Mouse (Mus musculus) intestine, embryonic 16.5 days (tissue): Measurements from ENCODE around the gene Kif26b. TPM values are rescaled to one million over a fixed set of nuclear protein-coding genes. Genes with fewer than 3 reads are reported as not detected.

ENCODE experiments used
- ATAC-seq: fragments of 200-750 bp; cut with Nextera tagmentation; 2 replicates; pipeline ENCODE4 v1.8.0; 2017; ENCODE audit warnings: moderate TSS enrichment, moderate library complexity
- H3K27ac ChIP-seq: fragments of 300-500 bp; sonication (generic); 2 replicates; pipeline ENCODE4 v1.5.1; 2014; ENCODE audit warnings: mild to moderate bottlenecking, low read length
- H3K27me3 ChIP-seq: fragments of 300-500 bp; sonication (generic); replicated peaks from 2 replicates; pipeline ENCODE4 v1.6.1; 2014; ENCODE audit warnings: low read length, control low read depth, mixed read lengths; ENCODE audit not compliant: control insufficient read depth, insufficient read depth
- H3K36me3 ChIP-seq: fragments of 300-500 bp; sonication (generic); 2 replicates; pipeline ENCODE4 v1.6.1; 2014; ENCODE audit warnings: low read length, control low read depth; ENCODE audit not compliant: control insufficient read depth, insufficient read depth
- H3K4me1 ChIP-seq: fragments of 300-500 bp; sonication (generic); 2 replicates; pipeline ENCODE4 v1.6.1; 2014; ENCODE audit warnings: low read length, control low read depth, mixed read lengths; ENCODE audit not compliant: control insufficient read depth, insufficient read depth
- H3K4me2 ChIP-seq: fragments of 300-500 bp; sonication (generic); 2 replicates; pipeline ENCODE4 v1.6.1; 2014; ENCODE audit warnings: low read depth, low read length, control low read depth
- H3K4me3 ChIP-seq: fragments of 300-500 bp; sonication (generic); 2 replicates; pipeline ENCODE4 v1.5.1; 2014; ENCODE audit warnings: mild to moderate bottlenecking, low read length
- H3K9ac ChIP-seq: fragments of 300-500 bp; sonication (generic); 2 replicates; pipeline ENCODE4 v1.6.1; 2014; ENCODE audit warnings: low read depth, low read length
- H3K9me3 ChIP-seq: fragments of 300-500 bp; sonication (generic); 2 replicates; pipeline ENCODE4 v1.6.1; 2016; ENCODE audit warnings: low read length, control low read depth; ENCODE audit not compliant: control insufficient read depth
- WGBS: fragments of 180-500 bp; shearing (Covaris S2); extraction: QIAGEN DNeasy Blood & Tissue Kit; methylation state at CpG from one replicate; pipeline ENCODE4 v1.1.7; 2014; 5-methylcytosine and 5-hydroxymethylcytosine counted together
- polyA plus RNA-seq: library from polyadenylated mRNA; unstranded; fragments of >200 nt; fragmentation: Nextera tagmentation; extraction: Ambion mirVana; gene quantifications from 2 replicates; pipeline ENCODE4 v1.2.1, GENCODE M21; 2015

The Kif26b gene
- polyA plus RNA-seq, 1 experiment from 2014 or later: 1.5 TPM

DNA sequence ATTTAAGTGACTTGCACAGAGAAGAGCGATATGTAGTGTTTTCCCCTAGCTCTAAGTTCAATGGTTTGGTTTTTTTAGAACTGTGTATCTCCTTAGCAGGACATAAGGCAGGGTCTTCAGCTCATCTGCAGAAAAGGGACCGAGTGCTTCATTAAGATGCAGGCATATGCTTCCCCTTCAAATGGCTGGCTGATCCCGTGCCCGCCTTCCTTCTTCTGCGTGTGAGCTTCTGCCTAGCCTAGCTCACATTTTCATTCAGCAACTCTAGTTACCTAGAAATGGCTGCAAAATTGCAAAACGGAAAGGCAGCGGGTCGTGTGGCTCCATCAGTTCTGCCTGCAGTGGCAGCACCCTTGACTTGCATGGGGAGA, 332.5 kb downstream of the Kif26b start:
- Histone ChIP-seq H3K4me2 (no peak overlapping the region), H3K27ac (no peak overlapping the region), H3K4me3 (no peak overlapping the region), H3K27me3 (no peaks in the 10 kb centered on the region), H3K4me1 (no peaks in the 10 kb centered on the region), H3K36me3 (no peaks in the 10 kb centered on the region), H3K9ac (no peak overlapping the region), H3K9me3 (no peaks in the 10 kb centered on the region)
- ATAC-seq: no peak
- 78% methylated on average over 8 of the region's 8 CpGs for WGBS

DNA sequence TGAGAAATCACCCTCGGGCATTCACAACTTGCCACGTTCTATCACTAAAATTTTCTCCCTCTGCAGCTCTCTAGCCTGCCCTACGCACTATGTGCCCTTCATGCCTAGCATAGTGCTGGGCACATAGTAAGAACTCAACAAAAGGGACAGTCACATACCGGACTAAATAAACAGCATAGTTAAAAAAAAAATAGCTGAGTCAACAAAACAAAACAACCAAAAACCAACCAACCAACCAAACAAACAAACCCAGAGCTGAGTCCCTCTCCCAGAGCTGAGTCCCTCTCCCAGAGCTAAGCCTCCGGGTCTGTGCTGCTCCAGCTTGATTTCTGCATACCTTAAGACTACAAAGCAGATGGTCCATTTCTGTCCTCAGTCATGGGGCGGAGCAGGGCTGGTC, 334.8 kb downstream of the Kif26b start:
- Histone ChIP-seq H3K9ac (no peak overlapping the region), H3K36me3 (no peaks in the 10 kb centered on the region), H3K4me2 (no peak overlapping the region), H3K9me3 (no peaks in the 10 kb centered on the region), H3K4me3 (no peak overlapping the region), H3K27ac (no peak overlapping the region), H3K4me1 (no peaks in the 10 kb centered on the region), H3K27me3 (no peaks in the 10 kb centered on the region)
- ATAC-seq: no peak
- 84% methylated on average over 6 of the region's 6 CpGs for WGBS

DNA sequence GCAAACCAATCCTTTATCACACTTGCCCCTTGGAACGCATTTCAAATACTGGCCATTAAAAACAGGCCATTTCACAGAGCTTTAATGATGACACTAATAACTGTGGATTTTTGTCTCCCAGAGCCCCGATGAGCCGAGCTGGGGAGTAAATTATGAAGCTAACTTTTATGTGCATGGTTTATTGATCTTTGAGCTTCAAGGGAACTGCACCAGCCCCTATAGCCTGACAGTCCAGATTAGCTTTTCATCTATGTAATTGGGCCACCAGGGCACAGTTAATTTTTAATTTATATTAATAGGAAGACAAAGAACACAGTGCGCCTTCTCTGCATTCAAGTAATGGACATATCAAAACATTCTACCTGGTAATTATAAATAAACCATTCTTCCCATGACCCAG, 335.4 kb downstream of the Kif26b start:
- H3K9ac ChIP-seq: no peak overlapping the region
- whole genome bisulfite sequencing: 79% methylated on average over 4 of the region's 4 CpGs
- no peaks in the 10 kb centered on the region for H3K36me3 ChIP-seq
- H3K4me2 ChIP-seq: no peak overlapping the region
- no peaks in the 10 kb centered on the region for H3K9me3 ChIP-seq
- ATAC-seq: no peak
- H3K4me1 ChIP-seq: no peaks in the 10 kb centered on the region
- no peaks in the 10 kb centered on the region for H3K27me3 ChIP-seq
- no peak overlapping the region for H3K4me3 ChIP-seq
- no peak overlapping the region for H3K27ac ChIP-seq

DNA sequence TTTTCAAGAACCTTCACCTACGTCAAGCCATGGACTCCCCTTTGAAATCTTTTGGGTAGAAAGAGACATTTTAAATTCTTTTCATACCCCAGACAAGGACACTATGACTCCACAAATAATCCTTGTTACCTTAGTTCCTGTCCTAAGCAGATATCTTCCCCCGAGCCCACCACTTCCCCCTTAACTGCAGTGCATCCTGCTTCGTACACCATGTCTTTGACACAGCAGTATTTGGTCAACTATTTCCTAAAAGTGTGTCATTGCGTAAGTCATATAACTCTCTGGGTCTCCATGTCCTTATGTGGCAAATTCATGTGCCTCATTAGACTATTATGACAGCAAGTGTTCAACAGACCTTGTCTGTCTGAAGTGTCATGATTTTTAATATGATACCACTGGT, 337.8 kb downstream of the Kif26b start:
- Histone ChIP-seq H3K27me3 (no peaks in the 10 kb centered on the region), H3K4me3 (no peak overlapping the region), H3K9ac (no peak overlapping the region), H3K4me2 (no peak overlapping the region), H3K27ac (no peak overlapping the region), H3K4me1 (peaks cover 7% of the 10 kb centered on the region; the same call in 1 of the 2 replicates), H3K9me3 (no peaks in the 10 kb centered on the region), H3K36me3 (no peaks in the 10 kb centered on the region)
- ATAC-seq: no peak
- WGBS: 85% methylated on average over 4 of the region's 4 CpGs

DNA sequence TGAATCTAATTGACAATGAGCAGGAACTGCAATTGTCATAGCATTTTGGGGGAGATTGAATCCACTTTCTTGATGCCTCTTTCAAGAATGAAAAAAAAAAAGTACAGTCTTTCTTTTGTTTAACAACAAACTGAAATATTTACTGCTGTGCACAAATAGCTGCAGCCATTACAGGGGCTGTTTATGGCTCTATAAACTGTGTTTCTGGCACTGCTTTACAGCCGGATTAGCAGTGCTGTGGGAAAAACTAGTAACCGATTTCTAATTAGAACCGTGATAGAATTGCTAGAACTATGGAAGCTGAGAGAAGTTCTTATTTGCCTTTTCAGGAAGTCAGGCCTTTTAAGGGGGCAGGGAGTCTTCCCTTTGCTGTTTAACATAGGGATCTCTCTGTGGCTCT, 342.1 kb downstream of the Kif26b start:
- WGBS: 44% methylated on average over 3 of the region's 3 CpGs
- peak overlapping the region; percentile 12; the same call in 1 of the 2 replicates for H3K27ac ChIP-seq

DNA sequence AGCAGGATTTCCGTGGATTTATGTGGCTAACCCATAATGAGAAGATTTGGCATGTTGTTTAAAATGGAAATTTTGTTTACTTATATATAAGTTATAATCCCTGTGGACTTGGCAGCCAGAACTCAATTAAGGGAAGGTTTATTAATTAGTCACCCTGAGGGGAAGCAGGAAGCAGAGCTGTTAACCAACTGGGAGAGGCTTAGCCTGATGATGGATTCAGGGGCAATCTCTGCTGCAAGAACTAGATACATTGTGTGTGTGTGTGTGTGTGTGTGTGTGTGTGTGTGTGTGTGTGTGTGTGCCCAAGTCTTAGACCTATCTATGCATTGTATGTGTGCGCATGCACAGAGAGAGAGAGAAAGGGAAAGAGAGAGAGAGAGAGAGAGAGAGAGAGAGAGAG, 348.0 kb downstream of the Kif26b start:
- Histone ChIP-seq H3K4me2 (no peak overlapping the region), H3K27me3 (no peaks in the 10 kb centered on the region), H3K9me3 (no peaks in the 10 kb centered on the region), H3K4me1 (no peaks in the 10 kb centered on the region), H3K36me3 (no peaks in the 10 kb centered on the region), H3K27ac (no peak overlapping the region), H3K4me3 (no peak overlapping the region), H3K9ac (no peak overlapping the region)
- 58% methylated on average over 2 of the region's 2 CpGs for WGBS
- ATAC-seq: peak; percentile 65

More for the DNA sequence above, 342.1 kb downstream of the Kif26b start:
- Histone ChIP-seq H3K4me1 (peaks cover 7% of the 10 kb centered on the region; the same call in 1 of the 2 replicates), H3K4me2 (no peak overlapping the region), H3K27me3 (no peaks in the 10 kb centered on the region), H3K9ac (no peak overlapping the region), H3K9me3 (no peaks in the 10 kb centered on the region), H3K36me3 (no peaks in the 10 kb centered on the region), H3K4me3 (no peak overlapping the region)
- no peak for ATAC-seq

DNA sequence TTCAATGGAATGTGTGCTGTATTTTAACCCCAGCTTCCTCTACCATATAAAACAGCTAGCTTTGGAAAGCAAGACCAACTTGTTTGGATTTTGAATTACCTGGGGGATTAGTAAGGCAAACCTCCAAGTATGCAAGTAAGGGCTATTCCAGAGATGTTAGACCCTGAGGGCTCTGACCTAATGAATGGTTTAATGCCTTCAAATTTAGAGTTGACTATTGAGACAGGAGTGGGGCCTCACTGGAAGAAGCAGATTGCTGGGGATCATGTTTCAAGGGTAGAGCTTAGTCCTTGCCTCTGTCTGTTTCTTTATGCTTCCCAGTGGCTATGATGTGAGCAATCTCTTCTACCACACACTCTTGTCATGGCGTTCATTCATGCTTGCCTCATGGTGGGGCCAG, 349.8 kb downstream of the Kif26b start:
- no peak for ATAC-seq
- Histone ChIP-seq H3K9ac (no peak overlapping the region), H3K9me3 (no peaks in the 10 kb centered on the region), H3K27me3 (no peaks in the 10 kb centered on the region), H3K4me3 (no peak overlapping the region), H3K4me2 (no peak overlapping the region), H3K4me1 (no peaks in the 10 kb centered on the region), H3K36me3 (no peaks in the 10 kb centered on the region), H3K27ac (no peak overlapping the region)
- WGBS: 82% methylated on average over 1 of the region's 1 CpGs

DNA sequence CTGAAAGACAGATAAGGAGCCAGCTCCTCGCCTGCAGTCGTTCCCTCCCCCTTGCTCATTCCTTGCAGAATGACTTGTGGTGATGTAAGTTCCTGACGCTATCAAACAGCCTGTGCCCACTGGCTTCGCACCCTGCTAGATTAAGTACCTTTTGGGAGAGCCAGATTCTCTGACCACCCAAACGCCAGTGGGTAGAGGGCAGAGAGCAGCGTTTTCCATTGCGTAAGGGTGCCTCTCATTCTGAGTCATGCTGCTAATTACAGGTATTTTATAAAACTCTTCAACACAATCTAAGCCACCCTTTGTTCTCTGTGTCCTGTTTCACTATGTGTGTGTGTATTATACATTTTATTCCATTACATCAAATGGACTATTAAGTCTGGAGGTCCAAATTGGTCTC, 352.0 kb downstream of the Kif26b start:
- 62% methylated on average over 7 of the region's 7 CpGs for WGBS
- Histone ChIP-seq H3K4me2 (no peak overlapping the region), H3K4me3 (no peak overlapping the region), H3K9me3 (no peaks in the 10 kb centered on the region), H3K36me3 (no peaks in the 10 kb centered on the region), H3K27ac (no peak overlapping the region), H3K9ac (no peak overlapping the region), H3K4me1 (no peaks in the 10 kb centered on the region), H3K27me3 (no peaks in the 10 kb centered on the region)
- peak; percentile 33; the same call in 1 of the 2 replicates for ATAC-seq

DNA sequence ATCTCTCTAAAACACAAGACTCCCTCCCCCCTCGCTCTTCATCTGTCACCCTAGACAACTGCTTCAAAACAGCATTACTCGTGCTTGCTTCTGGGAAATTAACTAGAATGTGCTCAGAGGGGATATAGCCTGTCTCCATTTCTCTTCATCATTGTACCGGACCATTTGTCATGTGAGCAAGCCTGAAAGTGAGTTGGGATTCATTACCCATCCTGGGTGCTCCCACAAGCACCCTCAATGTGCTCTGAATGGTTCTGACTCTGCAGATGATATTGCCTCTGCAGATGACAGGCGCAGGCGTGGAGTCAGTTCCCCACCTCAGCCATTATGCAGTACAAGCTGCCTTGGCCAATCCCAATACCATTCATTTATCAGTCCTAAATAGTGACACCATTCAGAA, 357.7 kb downstream of the Kif26b start:
- WGBS: 80% methylated on average over 5 of the region's 5 CpGs
- H3K9me3 ChIP-seq: no peaks in the 10 kb centered on the region
- no peak overlapping the region for H3K4me2 ChIP-seq
- H3K4me3 ChIP-seq: no peak overlapping the region
- no peaks in the 10 kb centered on the region for H3K4me1 ChIP-seq
- no peak overlapping the region for H3K27ac ChIP-seq
- no peaks in the 10 kb centered on the region for H3K36me3 ChIP-seq
- ATAC-seq: no peak
- H3K9ac ChIP-seq: no peak overlapping the region
- no peaks in the 10 kb centered on the region for H3K27me3 ChIP-seq

DNA sequence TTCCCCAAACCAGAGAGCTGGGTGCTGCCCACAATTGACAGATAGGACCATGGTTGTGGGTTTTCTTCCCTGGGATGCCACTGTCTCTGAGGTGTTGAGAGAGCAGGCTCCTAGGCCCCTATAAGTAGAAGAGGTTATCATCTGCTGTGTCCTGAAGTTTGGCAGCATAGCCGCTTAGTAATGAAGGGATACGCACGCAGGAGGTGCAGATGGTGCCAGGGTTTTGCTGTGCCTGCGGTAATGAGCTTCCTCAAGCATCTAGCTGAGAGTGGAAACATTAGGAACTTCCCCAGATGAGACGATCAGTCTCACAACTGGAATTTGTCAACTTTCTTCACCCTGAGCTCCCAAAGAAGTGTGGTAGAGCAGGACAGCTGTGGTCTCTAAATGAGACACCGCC, 363.5 kb downstream of the Kif26b start:
- WGBS: 91% methylated on average over 6 of the region's 6 CpGs
- Histone ChIP-seq H3K4me2 (no peak overlapping the region), H3K4me3 (no peak overlapping the region), H3K9me3 (no peaks in the 10 kb centered on the region), H3K27me3 (no peaks in the 10 kb centered on the region), H3K36me3 (no peaks in the 10 kb centered on the region), H3K27ac (no peak overlapping the region), H3K9ac (no peak overlapping the region), H3K4me1 (no peaks in the 10 kb centered on the region)
- no peak for ATAC-seq
